Mouse (Mus musculus) B cell, adult 67 days (primary cell): ENCODE measurements around the gene Tinagl1. TPM values are rescaled to one million over a fixed set of nuclear protein-coding genes. Genes with fewer than 3 reads are reported as not detected.

Source experiments
- total RNA-seq, 2 experiments: library from RNA; stranded (reverse); gene quantifications; 4 replicates each; pipeline ENCODE4 v1.2.4; 2023

The Tinagl1 gene
- not detected for total RNA-seq

GRCm38 (mm10) chr4:130175072-130175711 is at the start of gene Tinagl1:
Tinagl1 (minus strand) TSS chr4:130175122.

GRCm38 (mm10) chr4:130222179-130222578 is 47.3 kb upstream of the Tinagl1 start, which contains the start of gene Gm853:
Gm853 (minus strand) TSS chr4:130222401.

GRCm38 (mm10) chr4:130139214-130139492 is 35.8 kb downstream of the Tinagl1 start, which contains the start of gene Hcrtr1:
Hcrtr1 (minus strand) TSS chr4:130139359.

Other genes with a start within 250 kb of the Tinagl1 start
- not detected for gene Spocd1, start 245.9 kb downstream of the Tinagl1 start, total RNA-seq
- not detected for gene Adgrb2, start 190.3 kb downstream of the Tinagl1 start, total RNA-seq
- gene Col16a1, start 127.3 kb downstream of the Tinagl1 start, total RNA-seq: not detected
- gene Pef1, start 72.6 kb downstream of the Tinagl1 start, total RNA-seq: 10 to 100 TPM; 29.4 to 36.9 TPM
- not detected for gene Hcrtr1, start 35.8 kb downstream of the Tinagl1 start, total RNA-seq
- not detected for gene Gm853, start 47.3 kb upstream of the Tinagl1 start, total RNA-seq
- not detected for gene Serinc2, start 104.1 kb upstream of the Tinagl1 start, total RNA-seq
- gene Fabp3, start 133.5 kb upstream of the Tinagl1 start, total RNA-seq: not detected
- gene Gm10570, start 133.6 kb upstream of the Tinagl1 start, total RNA-seq: not detected
- gene Zcchc17, start 184.8 kb upstream of the Tinagl1 start, total RNA-seq: 10 to 100 TPM; 31.1 to 34.5 TPM
- 10 to 100 TPM; 62.6 to 69.9 TPM for gene Snrnp40, start 185.0 kb upstream of the Tinagl1 start, total RNA-seq